Mouse (Mus musculus) CD4-positive, CD25-positive, alpha-beta regulatory T cell, adult 9 weeks (primary cell): ENCODE results near the gene Fam131b. TPM values are rescaled to one million over a fixed set of nuclear protein-coding genes. Genes with fewer than 3 reads are reported as not detected.

ENCODE experiments used
- polyA plus RNA-seq: library from polyadenylated mRNA; unstranded; fragments of 100-300 nt; shearing (Covaris generic); gene quantifications from one replicate; pipeline ENCODE4 v1.2.1, GENCODE M21; 2017

Fam131b gene
- not detected for polyA plus RNA-seq

GRCm38 (mm10) chr6:42324482-42325267 lies at the start of gene Fam131b:
Gene Fam131b (minus strand): TSS chr6:42324643.

GRCm38 (mm10) chr6:42372816-42373547 lies 48.5 kb upstream of the Fam131b start, which contains the start of gene Epha1:
Gene Epha1 (minus strand): TSS chr6:42373268.

GRCm38 (mm10) chr6:42349426-42350020 lies 25.1 kb upstream of the Fam131b start, which contains the start of gene Zyx:
Gene Zyx (plus strand): TSS chr6:42349630.

GRCm38 (mm10) chr6:42286448-42286847 lies 38.0 kb downstream of the Fam131b start, which contains the start of gene Clcn1:
Gene Clcn1 (plus strand): TSS chr6:42286685.

Other genes with a start within 250 kb of the Fam131b start
- gene Tas2r139, start 183.7 kb downstream of the Fam131b start, polyA plus RNA-seq, result not detected
- not detected for gene Tas2r144, start 109.3 kb downstream of the Fam131b start, polyA plus RNA-seq
- 15.6 TPM for gene Gstk1, start 78.7 kb downstream of the Fam131b start, polyA plus RNA-seq
- gene Tmem139, start 62.7 kb downstream of the Fam131b start, polyA plus RNA-seq, result not detected
- 79.9 TPM for gene Casp2, start 59.7 kb downstream of the Fam131b start, polyA plus RNA-seq
- gene Clcn1, start 38.0 kb downstream of the Fam131b start, polyA plus RNA-seq, result not detected
- gene Zyx, start 25.0 kb upstream of the Fam131b start, polyA plus RNA-seq, result 53.3 TPM
- gene Epha1, start 48.6 kb upstream of the Fam131b start, polyA plus RNA-seq, result 0.21 TPM
- not detected for gene Tas2r143, start 75.6 kb upstream of the Fam131b start, polyA plus RNA-seq
- gene Tas2r135, start 80.8 kb upstream of the Fam131b start, polyA plus RNA-seq, result not detected
- not detected for gene Tas2r126, start 109.9 kb upstream of the Fam131b start, polyA plus RNA-seq
- not detected for gene Olfr458, start 140.6 kb upstream of the Fam131b start, polyA plus RNA-seq
- not detected for gene Olfr457, start 151.7 kb upstream of the Fam131b start, polyA plus RNA-seq
- gene Olfr456, start 162.6 kb upstream of the Fam131b start, polyA plus RNA-seq, result not detected
- gene Olfr455, start 222.9 kb upstream of the Fam131b start, polyA plus RNA-seq, result not detected